Mouse (Mus musculus): ENCODE measurements around the gene Pabpc1l. TPM values are rescaled to one million over a fixed set of nuclear protein-coding genes. Genes with fewer than 3 reads are reported as not detected.

The Pabpc1l gene
- polyA plus RNA-seq, 1 experiment: 1.0 TPM

DNA sequence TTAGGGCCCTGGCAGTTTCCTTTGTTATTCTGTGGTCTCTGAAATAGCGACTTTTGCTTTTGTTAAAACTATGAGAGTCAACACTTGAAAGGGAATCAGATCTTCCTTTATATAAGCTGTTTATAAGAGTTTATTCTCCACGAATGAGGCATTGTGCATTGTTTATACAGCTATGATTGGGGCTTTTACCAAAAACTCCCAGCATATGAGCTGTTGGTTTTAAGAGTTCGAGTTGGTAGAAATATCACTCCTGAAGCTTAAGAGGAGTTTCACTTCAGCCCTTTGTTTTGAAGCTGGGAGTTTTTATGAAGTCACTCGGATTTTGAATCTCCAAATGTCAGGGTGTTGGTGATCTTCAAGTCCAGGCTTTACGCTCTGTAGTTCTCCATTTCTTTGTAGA is 52.6 kb downstream of the Pabpc1l start:
- Histone ChIP-seq H3K27ac (ENCODE audit: insufficient read depth, low read length) (no peak overlapping the region), H3K4me1 (ENCODE audit: control insufficient read depth, insufficient read depth, low read length) (peaks cover 3% of the 10 kb centered on the region; the same call in 1 of the 2 replicates), H3K4me3 (ENCODE audit: insufficient read depth, low read length) (no peak overlapping the region)
- TF ChIP-seq POLR2A (IDR thresholded peaks at IDR 0.05; ENCODE audit: extremely low read depth, insufficient read depth, low read length) (no peak), CTCF (IDR thresholded peaks at IDR 0.05; ENCODE audit: extremely low read depth, insufficient read depth, low read length) (no peak)

DNA sequence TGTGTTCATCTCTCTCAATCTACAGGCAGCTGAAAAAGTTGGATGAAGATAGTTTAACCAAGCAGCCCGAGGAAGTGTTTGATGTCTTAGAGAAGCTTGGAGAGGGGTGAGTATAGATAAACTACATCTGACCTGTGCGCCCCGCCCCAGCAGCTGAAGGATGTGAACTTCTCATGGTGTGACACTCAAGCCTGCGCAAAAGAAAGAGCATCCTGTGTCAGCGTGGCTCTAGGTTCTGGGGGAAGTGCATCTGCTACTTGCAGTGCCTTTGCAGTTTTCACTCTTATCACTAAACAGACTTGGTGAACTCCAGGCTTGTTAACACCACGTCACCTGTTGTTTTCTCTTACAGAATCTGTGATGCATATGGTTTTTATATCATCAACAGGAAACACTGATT is 54.2 kb downstream of the Pabpc1l start:
- Histone ChIP-seq H3K27ac (ENCODE audit: insufficient read depth, low read length) (no peak overlapping the region), H3K4me3 (ENCODE audit: insufficient read depth, low read length) (no peak overlapping the region), H3K4me1 (ENCODE audit: control insufficient read depth, insufficient read depth, low read length) (peaks cover 3% of the 10 kb centered on the region; the same call in 1 of the 2 replicates)
- TF ChIP-seq CTCF (IDR thresholded peaks at IDR 0.05; ENCODE audit: extremely low read depth, insufficient read depth, low read length): no peak
- TF ChIP-seq POLR2A (IDR thresholded peaks at IDR 0.05; ENCODE audit: extremely low read depth, insufficient read depth, low read length): no peak

DNA sequence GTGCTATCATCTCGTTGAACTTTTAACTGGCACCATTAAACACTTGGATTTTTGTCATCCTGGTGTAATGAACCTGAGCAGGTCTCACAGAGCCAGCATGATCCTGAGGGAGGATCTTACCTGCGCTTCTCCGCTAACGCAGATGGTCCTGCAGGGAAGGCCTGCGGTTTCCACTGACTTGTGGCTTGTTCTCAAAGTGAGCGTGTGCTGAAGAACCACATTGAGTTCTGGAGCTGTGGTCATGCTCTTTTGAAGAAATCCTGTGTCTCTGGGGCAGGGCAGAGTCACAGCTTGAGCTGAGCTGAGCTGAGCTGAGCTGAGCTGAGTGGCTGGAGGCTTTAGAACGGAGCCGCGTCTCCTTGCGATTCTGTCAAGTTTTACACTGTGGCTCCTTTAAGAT is 56.3 kb downstream of the Pabpc1l start:
- TF ChIP-seq POLR2A (IDR thresholded peaks at IDR 0.05; ENCODE audit: extremely low read depth, insufficient read depth, low read length) (no peak), CTCF (IDR thresholded peaks at IDR 0.05; ENCODE audit: extremely low read depth, insufficient read depth, low read length) (no peak)
- no peaks in the 10 kb centered on the region for H3K4me1 ChIP-seq (ENCODE audit: control insufficient read depth, insufficient read depth, low read length)
- H3K27ac ChIP-seq (ENCODE audit: insufficient read depth, low read length): no peak overlapping the region
- no peak overlapping the region for H3K4me3 ChIP-seq (ENCODE audit: insufficient read depth, low read length)

DNA sequence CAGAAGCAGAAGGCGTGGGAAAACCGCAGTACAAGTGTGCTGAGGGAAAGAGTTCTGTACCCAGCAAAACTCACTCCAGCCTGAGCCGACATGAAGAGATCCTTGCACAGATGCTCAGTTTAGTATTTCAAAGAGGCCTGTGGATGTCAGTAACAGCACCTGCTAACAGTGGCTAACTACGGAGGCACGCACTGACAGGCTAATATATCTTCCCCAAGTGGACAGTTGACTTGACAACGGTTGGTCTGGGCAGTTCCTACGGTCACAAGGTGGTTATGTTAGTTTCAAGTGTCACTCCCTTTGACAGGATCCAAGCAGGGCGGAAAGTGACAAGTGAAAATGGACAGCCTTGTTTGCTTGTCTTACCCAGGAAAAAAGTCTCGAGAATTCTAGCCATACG is 56.9 kb downstream of the Pabpc1l start:
- Histone ChIP-seq H3K4me3 (ENCODE audit: insufficient read depth, low read length) (no peak overlapping the region), H3K4me1 (ENCODE audit: control insufficient read depth, insufficient read depth, low read length) (no peaks in the 10 kb centered on the region), H3K27ac (ENCODE audit: insufficient read depth, low read length) (no peak overlapping the region)
- TF ChIP-seq CTCF (IDR thresholded peaks at IDR 0.05; ENCODE audit: extremely low read depth, insufficient read depth, low read length) (no peak), POLR2A (IDR thresholded peaks at IDR 0.05; ENCODE audit: extremely low read depth, insufficient read depth, low read length) (no peak)

DNA sequence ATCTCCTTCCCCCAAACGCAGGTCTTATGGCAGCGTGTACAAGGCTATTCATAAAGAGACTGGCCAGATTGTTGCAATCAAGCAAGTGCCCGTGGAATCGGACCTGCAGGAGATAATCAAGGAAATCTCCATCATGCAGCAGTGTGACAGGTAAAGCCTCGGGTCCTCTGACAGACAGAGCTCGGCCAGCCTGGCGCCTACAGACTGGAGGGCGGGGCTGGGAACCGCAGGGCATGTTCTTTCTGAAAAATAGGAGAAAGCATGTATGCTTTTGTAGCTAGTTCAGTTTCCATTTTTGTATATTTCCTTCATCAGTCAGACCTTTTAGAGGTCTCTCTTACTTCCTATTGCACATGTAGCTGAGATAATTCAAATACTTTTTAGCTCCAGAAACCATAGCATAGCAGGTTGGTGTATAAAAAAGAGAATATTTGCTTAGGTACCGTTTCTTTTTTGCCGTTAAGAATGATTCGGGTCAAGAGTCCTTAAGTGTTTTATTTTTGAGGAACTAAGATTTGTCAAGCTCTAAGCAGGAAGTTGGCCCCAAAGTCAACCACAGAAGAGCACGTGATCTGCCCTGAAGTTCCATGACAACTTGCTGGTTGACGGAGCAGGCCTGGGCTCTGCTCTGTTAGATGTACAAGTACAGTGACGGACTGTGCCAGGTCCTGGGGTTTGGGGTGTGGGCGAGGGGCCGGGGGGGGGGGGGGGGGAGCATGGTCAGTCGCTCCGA is 58.5 kb downstream of the Pabpc1l start:
- Histone ChIP-seq H3K4me1 (ENCODE audit: control insufficient read depth, insufficient read depth, low read length) (no peaks in the 10 kb centered on the region), H3K27ac (ENCODE audit: insufficient read depth, low read length) (no peak overlapping the region), H3K4me3 (ENCODE audit: insufficient read depth, low read length) (no peak overlapping the region)
- no peak for TF ChIP-seq POLR2A (IDR thresholded peaks at IDR 0.05; ENCODE audit: extremely low read depth, insufficient read depth, low read length)
- TF ChIP-seq CTCF (IDR thresholded peaks at IDR 0.05; ENCODE audit: extremely low read depth, insufficient read depth, low read length): no peak

DNA sequence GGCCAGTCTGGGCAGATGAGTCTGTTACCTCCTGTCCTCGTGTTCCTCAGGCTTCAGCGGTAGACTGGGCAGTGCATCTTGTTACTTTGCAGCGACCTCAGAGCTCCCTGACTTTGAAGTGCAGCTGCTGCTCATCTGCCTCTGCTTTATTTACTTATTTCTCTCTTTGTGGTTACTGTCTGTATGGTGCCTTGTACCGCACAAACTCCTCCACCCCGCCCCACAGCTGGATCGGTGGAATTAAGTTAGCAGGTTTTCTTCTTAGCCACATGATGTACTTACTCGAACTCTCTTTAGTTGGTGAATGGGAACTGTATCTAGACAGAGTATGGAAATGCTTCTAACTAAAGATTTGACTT is 59.1 kb downstream of the Pabpc1l start:
- TF ChIP-seq POLR2A (IDR thresholded peaks at IDR 0.05; ENCODE audit: extremely low read depth, insufficient read depth, low read length) (no peak), CTCF (IDR thresholded peaks at IDR 0.05; ENCODE audit: extremely low read depth, insufficient read depth, low read length) (no peak)
- peaks cover 2% of the 10 kb centered on the region; the same call in 1 of the 2 replicates for H3K4me1 ChIP-seq (ENCODE audit: control insufficient read depth, insufficient read depth, low read length)
- no peak overlapping the region for H3K27ac ChIP-seq (ENCODE audit: insufficient read depth, low read length)
- no peak overlapping the region for H3K4me3 ChIP-seq (ENCODE audit: insufficient read depth, low read length)

DNA sequence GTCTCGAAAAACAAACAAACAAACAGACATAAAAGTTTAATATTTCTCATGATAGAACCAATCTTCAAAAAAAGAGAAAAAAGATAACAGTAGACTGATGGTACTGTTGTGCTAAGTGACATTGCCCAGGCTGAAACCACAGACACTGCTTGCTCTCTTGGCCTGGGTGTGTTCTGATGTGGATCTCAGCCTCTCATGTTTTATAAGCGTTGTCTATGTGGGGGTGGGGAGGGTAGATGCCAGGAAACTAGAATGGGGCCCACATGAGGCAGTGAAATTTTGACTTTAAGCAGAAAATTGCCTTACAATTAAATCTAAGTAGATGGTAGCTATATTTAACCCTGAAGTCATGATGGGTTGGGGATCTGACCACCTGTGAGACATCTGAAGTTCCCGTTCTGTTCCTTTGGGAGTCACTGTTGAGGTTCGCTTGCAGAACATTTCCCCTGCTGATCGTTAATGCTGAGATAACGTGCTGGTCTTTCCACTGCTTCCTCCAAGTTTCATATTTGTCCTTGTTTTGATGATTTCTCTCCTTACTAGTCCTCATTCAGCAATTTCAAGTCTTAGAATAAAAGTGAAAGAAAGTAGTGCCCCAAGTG is 62.3 kb downstream of the Pabpc1l start:
- no peak for TF ChIP-seq CTCF (IDR thresholded peaks at IDR 0.05; ENCODE audit: extremely low read depth, insufficient read depth, low read length)
- TF ChIP-seq POLR2A (IDR thresholded peaks at IDR 0.05; ENCODE audit: extremely low read depth, insufficient read depth, low read length): no peak
- peaks cover 2% of the 10 kb centered on the region; the same call in 1 of the 2 replicates for H3K4me1 ChIP-seq (ENCODE audit: control insufficient read depth, insufficient read depth, low read length)
- no peak overlapping the region for H3K4me3 ChIP-seq (ENCODE audit: insufficient read depth, low read length)
- H3K27ac ChIP-seq (ENCODE audit: insufficient read depth, low read length): no peak overlapping the region

DNA sequence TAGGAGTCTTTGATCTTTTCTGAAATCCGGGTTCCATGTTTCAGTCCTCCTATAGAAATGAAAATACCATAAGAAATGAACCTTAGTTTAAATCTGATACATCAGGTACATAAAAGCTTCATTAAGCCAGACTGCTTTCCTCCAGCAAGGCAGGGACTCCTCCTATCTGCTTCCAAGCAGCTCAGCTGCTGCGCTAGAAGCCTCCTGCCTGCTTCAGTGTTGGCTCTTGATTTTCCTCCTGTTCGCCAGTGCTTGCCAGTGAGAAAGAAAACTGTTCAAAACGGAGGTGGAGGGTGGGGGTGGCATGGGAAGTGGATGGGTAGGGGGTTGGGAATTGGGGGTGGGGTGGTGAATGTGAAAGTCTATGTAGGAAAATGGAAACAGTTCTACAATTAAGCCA is 64.3 kb downstream of the Pabpc1l start:
- TF ChIP-seq CTCF (IDR thresholded peaks at IDR 0.05; ENCODE audit: extremely low read depth, insufficient read depth, low read length) (no peak), POLR2A (IDR thresholded peaks at IDR 0.05; ENCODE audit: extremely low read depth, insufficient read depth, low read length) (no peak)
- H3K27ac ChIP-seq (ENCODE audit: insufficient read depth, low read length): no peak overlapping the region
- H3K4me1 ChIP-seq (ENCODE audit: control insufficient read depth, insufficient read depth, low read length): peaks cover 2% of the 10 kb centered on the region; the same call in 1 of the 2 replicates
- no peak overlapping the region for H3K4me3 ChIP-seq (ENCODE audit: insufficient read depth, low read length)

DNA sequence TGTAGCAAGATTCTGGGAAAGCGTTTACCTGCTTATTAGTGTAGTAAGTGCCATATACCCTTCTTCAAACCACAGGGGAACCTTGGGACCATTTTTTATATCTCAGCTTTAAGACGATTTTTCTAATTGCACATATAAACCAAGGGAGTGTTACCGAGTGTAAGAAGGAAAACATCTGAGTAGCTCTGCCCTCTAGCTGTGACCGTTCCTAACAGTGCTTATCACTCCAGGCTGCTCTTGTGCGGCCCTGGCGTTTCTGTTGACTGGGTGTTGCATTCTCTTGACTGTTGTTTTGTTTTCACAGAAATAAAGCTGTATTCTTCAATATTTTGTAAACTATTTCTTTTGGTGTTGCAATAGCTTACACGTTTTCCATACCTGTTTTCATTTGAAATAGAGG is 68.9 kb downstream of the Pabpc1l start:
- H3K27ac ChIP-seq (ENCODE audit: insufficient read depth, low read length): no peak overlapping the region
- TF ChIP-seq CTCF (IDR thresholded peaks at IDR 0.05; ENCODE audit: extremely low read depth, insufficient read depth, low read length) (no peak), POLR2A (IDR thresholded peaks at IDR 0.05; ENCODE audit: extremely low read depth, insufficient read depth, low read length) (no peak)
- no peak overlapping the region for H3K4me3 ChIP-seq (ENCODE audit: insufficient read depth, low read length)
- no peaks in the 10 kb centered on the region for H3K4me1 ChIP-seq (ENCODE audit: control insufficient read depth, insufficient read depth, low read length)
